Mouse (Mus musculus): ENCODE results near the gene Olfr1145. TPM values are rescaled to one million over a fixed set of nuclear protein-coding genes. Genes with fewer than 3 reads are reported as not detected.

Gene Olfr1145
- polyA plus RNA-seq (2017; shearing (Covaris generic)), result not detected

GRCm38 (mm10) chr2:87809522-87809921 is at the start of gene Olfr1145:
Olfr1145 (plus strand) TSS chr2:87809822.

GRCm38 (mm10) chr2:87779183-87779582 is 30.4 kb upstream of the Olfr1145 start, which contains the start of gene Olfr152:
Olfr152 (plus strand) TSS chr2:87779483.

GRCm38 (mm10) chr2:87800292-87800691 is 9.3 kb upstream of the Olfr1145 start, which contains the start of gene Olfr1143:
Olfr1143 (plus strand) TSS chr2:87800592.

GRCm38 (mm10) chr2:87830233-87830632 is 20.6 kb downstream of the Olfr1145 start, which contains the start of gene Olfr1148:
Olfr1148 (plus strand) TSS chr2:87830533.

GRCm38 (mm10) chr2:87843693-87844092 is 34.1 kb downstream of the Olfr1145 start, which contains the start of gene Olfr1150-ps1:
Olfr1150-ps1 (plus strand) TSS chr2:87843993.

GRCm38 (mm10) chr2:87855562-87855961 is 45.9 kb downstream of the Olfr1145 start, which contains the start of gene Olfr1151:
Olfr1151 (plus strand) TSS chr2:87855862.

Other genes with a start within 250 kb of the Olfr1145 start
- not detected for gene Olfr1129, start 235.9 kb upstream of the Olfr1145 start, polyA plus RNA-seq (2017; shearing (Covaris generic))
- gene Olfr1130, start 203.6 kb upstream of the Olfr1145 start, polyA plus RNA-seq (2017; shearing (Covaris generic)), result not detected
- not detected for gene Olfr1131, start 182.7 kb upstream of the Olfr1145 start, polyA plus RNA-seq (2017; shearing (Covaris generic))
- gene Olfr1132, start 172.3 kb upstream of the Olfr1145 start, polyA plus RNA-seq (2017; shearing (Covaris generic)), result not detected
- not detected for gene Olfr1133, start 162.4 kb upstream of the Olfr1145 start, polyA plus RNA-seq (2017; shearing (Covaris generic))
- not detected for gene Olfr1134, start 151.4 kb upstream of the Olfr1145 start, polyA plus RNA-seq (2017; shearing (Covaris generic))
- not detected for gene Olfr1135, start 136.2 kb upstream of the Olfr1145 start, polyA plus RNA-seq (2017; shearing (Covaris generic))
- not detected for gene Olfr1136, start 115.9 kb upstream of the Olfr1145 start, polyA plus RNA-seq (2017; shearing (Covaris generic))
- gene Olfr1137, start 96.6 kb upstream of the Olfr1145 start, polyA plus RNA-seq (2017; shearing (Covaris generic)), result not detected
- not detected for gene Olfr1138, start 69.8 kb upstream of the Olfr1145 start, polyA plus RNA-seq (2017; shearing (Covaris generic))
- not detected for gene Olfr1140, start 66.1 kb upstream of the Olfr1145 start, polyA plus RNA-seq (2017; shearing (Covaris generic))
- not detected for gene Olfr1141, start 55.8 kb upstream of the Olfr1145 start, polyA plus RNA-seq (2017; shearing (Covaris generic))
- gene Olfr152, start 30.3 kb upstream of the Olfr1145 start, polyA plus RNA-seq (2017; shearing (Covaris generic)), result not detected
- gene Olfr1143, start 9.2 kb upstream of the Olfr1145 start, polyA plus RNA-seq (2017; shearing (Covaris generic)), result not detected
- gene Olfr1148, start 20.7 kb downstream of the Olfr1145 start, polyA plus RNA-seq (2017; shearing (Covaris generic)), result not detected
- gene Olfr1150-ps1, start 34.2 kb downstream of the Olfr1145 start, polyA plus RNA-seq (2017; shearing (Covaris generic)), result not detected
- not detected for gene Olfr1151, start 46.0 kb downstream of the Olfr1145 start, polyA plus RNA-seq (2017; shearing (Covaris generic))
- not detected for gene Olfr1152, start 56.7 kb downstream of the Olfr1145 start, polyA plus RNA-seq (2017; shearing (Covaris generic))
- not detected for gene Olfr1153, start 85.1 kb downstream of the Olfr1145 start, polyA plus RNA-seq (2017; shearing (Covaris generic))
- not detected for gene Olfr1154, start 95.3 kb downstream of the Olfr1145 start, polyA plus RNA-seq (2017; shearing (Covaris generic))
- not detected for gene Olfr1155, start 135.3 kb downstream of the Olfr1145 start, polyA plus RNA-seq (2017; shearing (Covaris generic))
- gene Olfr1156, start 143.3 kb downstream of the Olfr1145 start, polyA plus RNA-seq (2017; shearing (Covaris generic)), result 0.20 TPM
- not detected for gene Olfr1157, start 158.5 kb downstream of the Olfr1145 start, polyA plus RNA-seq (2017; shearing (Covaris generic))
- not detected for gene Olfr74, start 164.8 kb downstream of the Olfr1145 start, polyA plus RNA-seq (2017; shearing (Covaris generic))
- gene Olfr1158, start 180.3 kb downstream of the Olfr1145 start, polyA plus RNA-seq (2017; shearing (Covaris generic)), result not detected
- not detected for gene Olfr1160, start 198.4 kb downstream of the Olfr1145 start, polyA plus RNA-seq (2017; shearing (Covaris generic))
- gene Olfr1161, start 213.0 kb downstream of the Olfr1145 start, polyA plus RNA-seq (2017; shearing (Covaris generic)), result not detected
- not detected for gene Olfr73, start 227.9 kb downstream of the Olfr1145 start, polyA plus RNA-seq (2017; shearing (Covaris generic))
- gene Olfr1162, start 241.3 kb downstream of the Olfr1145 start, polyA plus RNA-seq (2017; shearing (Covaris generic)), result not detected

Data from activated CD4-positive, CD25-positive, alpha-beta regulatory T cell, adult 9 weeks (primary cell).